Mouse (Mus musculus): Measurements from ENCODE around the gene Hdac11. TPM values are rescaled to one million over a fixed set of nuclear protein-coding genes. Genes with fewer than 3 reads are reported as not detected.

Gene Hdac11
- polyA plus RNA-seq, 1 experiment from 2014 or later: 4.6 TPM

DNA sequence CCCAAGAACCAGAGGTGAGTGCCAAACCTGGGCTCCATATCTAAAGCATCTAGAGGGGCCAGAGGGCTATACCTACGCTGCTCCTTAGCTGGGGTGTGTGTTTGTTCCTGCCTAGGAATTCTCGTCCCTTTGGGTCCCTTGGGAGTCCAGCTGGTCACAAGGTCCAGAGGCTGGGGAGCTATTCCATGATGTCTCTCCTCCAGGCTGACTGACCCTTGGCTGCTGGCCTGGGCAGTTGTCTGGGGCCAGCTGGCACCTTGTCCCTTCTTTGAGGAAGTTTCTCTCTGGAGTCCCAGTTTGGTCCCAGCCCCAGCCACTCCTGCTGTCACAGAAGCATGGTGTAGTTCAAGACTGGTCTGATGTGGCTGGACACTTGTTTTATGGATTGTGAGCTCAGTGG is 24.9 kb downstream of the Hdac11 start:
- Histone ChIP-seq H3K4me1 (ENCODE audit: insufficient read depth) (no peaks in the 10 kb centered on the region), H3K27me3 (ENCODE audit: insufficient read depth, low read length) (no peaks in the 10 kb centered on the region), H3K36me3 (replicated peaks; ENCODE audit: insufficient read depth, low read length) (no peaks in the 10 kb centered on the region), H3K9ac (replicated peaks) (no peak overlapping the region), H3K4me2 (ENCODE audit: low read depth, low read length) (no peak overlapping the region), H3K27ac (ENCODE audit: low read depth) (no peak overlapping the region), H3K4me3 (ENCODE audit: low read depth, low read length) (no peak overlapping the region), H3K9me3 (ENCODE audit: low read length) (no peaks in the 10 kb centered on the region)
- ATAC-seq: no peak
- 68% methylated on average over 2 of the region's 2 CpGs for WGBS (ENCODE audit: insufficient replicate concordance)
- TF ChIP-seq CTCF (IDR thresholded peaks at IDR 0.05; ENCODE audit: low read depth) (no peak), EP300 (IDR thresholded peaks at IDR 0.05; ENCODE audit: low read depth) (no peak)
- DNase-seq: no peak

- Histone ChIP-seq H3K4me2 (ENCODE audit: low read depth, low read length) (no peak overlapping the region), H3K9me3 (ENCODE audit: low read length) (no peaks in the 10 kb centered on the region), H3K27ac (ENCODE audit: low read depth) (no peak overlapping the region), H3K27me3 (ENCODE audit: insufficient read depth, low read length) (no peaks in the 10 kb centered on the region), H3K36me3 (replicated peaks; ENCODE audit: insufficient read depth, low read length) (no peaks in the 10 kb centered on the region), H3K4me3 (ENCODE audit: low read depth, low read length) (no peak overlapping the region), H3K4me1 (ENCODE audit: insufficient read depth) (no peaks in the 10 kb centered on the region), H3K9ac (replicated peaks) (no peak overlapping the region)
- 73% methylated on average over 4 of the region's 4 CpGs for WGBS (ENCODE audit: insufficient replicate concordance)
- no peak for DNase-seq
- ATAC-seq: no peak
- TF ChIP-seq EP300 (IDR thresholded peaks at IDR 0.05; ENCODE audit: low read depth): no peak
Measured at GRCm38 (mm10) chr6:91182075-91182490, 25.6 kb downstream of the Hdac11 start.

DNA sequence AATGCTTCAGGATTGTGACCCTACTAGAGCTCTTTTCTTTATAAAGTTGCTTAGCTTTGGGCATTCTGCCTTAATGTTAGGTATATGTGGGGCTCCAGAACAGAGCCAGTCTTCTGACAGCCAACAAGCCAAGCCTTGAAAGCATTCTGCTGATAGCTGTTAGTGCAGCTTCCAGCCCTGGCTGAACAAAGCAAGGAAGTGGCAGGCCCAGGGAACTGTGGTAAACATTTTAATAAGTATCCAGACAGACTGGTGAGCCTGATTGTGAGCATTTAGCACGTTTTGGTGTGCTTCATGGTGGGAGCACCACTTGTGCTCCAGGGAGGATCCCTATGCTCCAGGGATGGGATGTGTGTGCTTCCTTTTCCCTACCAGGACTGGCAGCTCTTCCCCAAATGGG is 26.6 kb downstream of the Hdac11 start:
- TF ChIP-seq EP300 (IDR thresholded peaks at IDR 0.05; ENCODE audit: low read depth) (no peak), CTCF (IDR thresholded peaks at IDR 0.05; ENCODE audit: low read depth) (no peak)
- no peaks in the 10 kb centered on the region for H3K4me1 ChIP-seq (ENCODE audit: insufficient read depth)
- no peaks in the 10 kb centered on the region for H3K9me3 ChIP-seq (ENCODE audit: low read length)
- ATAC-seq (no peak), DNase-seq (no peak)
- no peak overlapping the region for H3K9ac ChIP-seq (replicated peaks)
- WGBS (ENCODE audit: insufficient replicate concordance): 18% methylated on average over 1 of the region's 1 CpGs
- no peak overlapping the region for H3K27ac ChIP-seq (ENCODE audit: low read depth)
- H3K27me3 ChIP-seq (ENCODE audit: insufficient read depth, low read length): 0 out of 2 replicates have a peak, but pooled peaks cover 2% of the 10 kb centered on the region
- no peak overlapping the region for H3K4me3 ChIP-seq (ENCODE audit: low read depth, low read length)
- H3K4me2 ChIP-seq (ENCODE audit: low read depth, low read length): no peak overlapping the region
- no peaks in the 10 kb centered on the region for H3K36me3 ChIP-seq (replicated peaks; ENCODE audit: insufficient read depth, low read length)

- no peaks in the 10 kb centered on the region for H3K9me3 ChIP-seq (ENCODE audit: low read length)
- no peaks in the 10 kb centered on the region for H3K36me3 ChIP-seq (replicated peaks; ENCODE audit: insufficient read depth, low read length)
- no peak overlapping the region for H3K4me2 ChIP-seq (ENCODE audit: low read depth, low read length)
- no peak overlapping the region for H3K9ac ChIP-seq (replicated peaks)
- no peak overlapping the region for H3K27ac ChIP-seq (ENCODE audit: low read depth)
- H3K27me3 ChIP-seq (ENCODE audit: insufficient read depth, low read length): 0 out of 2 replicates have a peak, but pooled peaks cover 2% of the 10 kb centered on the region
- 56% methylated on average over 2 of the region's 2 CpGs for WGBS (ENCODE audit: insufficient replicate concordance)
- TF ChIP-seq EP300 (IDR thresholded peaks at IDR 0.05; ENCODE audit: low read depth) (no peak), CTCF (IDR thresholded peaks at IDR 0.05; ENCODE audit: low read depth) (no peak)
- no peak overlapping the region for H3K4me3 ChIP-seq (ENCODE audit: low read depth, low read length)
- H3K4me1 ChIP-seq (ENCODE audit: insufficient read depth): no peaks in the 10 kb centered on the region
- DNase-seq: no peak
- no peak for ATAC-seq
Measured at GRCm38 (mm10) chr6:91183980-91184379, 27.5 kb downstream of the Hdac11 start.

GRCm38 (mm10) chr6:91184776-91185175 is 28.3 kb downstream of the Hdac11 start:
- Histone ChIP-seq H3K4me2 (ENCODE audit: low read depth, low read length) (no peak overlapping the region), H3K36me3 (replicated peaks; ENCODE audit: insufficient read depth, low read length) (no peaks in the 10 kb centered on the region), H3K9me3 (ENCODE audit: low read length) (no peaks in the 10 kb centered on the region), H3K27ac (ENCODE audit: low read depth) (no peak overlapping the region), H3K27me3 (ENCODE audit: insufficient read depth, low read length) (0 out of 2 replicates have a peak, but pooled peaks cover 2% of the 10 kb centered on the region), H3K4me1 (ENCODE audit: insufficient read depth) (no peaks in the 10 kb centered on the region), H3K9ac (replicated peaks) (no peak overlapping the region), H3K4me3 (ENCODE audit: low read depth, low read length) (no peak overlapping the region)
- WGBS (ENCODE audit: insufficient replicate concordance): 74% methylated on average over 3 of the region's 3 CpGs
- TF ChIP-seq EP300 (IDR thresholded peaks at IDR 0.05; ENCODE audit: low read depth): no peak
- no peak for TF ChIP-seq CTCF (IDR thresholded peaks at IDR 0.05; ENCODE audit: low read depth)
- DNase-seq (no peak), ATAC-seq (no peak)

- H3K4me3 ChIP-seq (ENCODE audit: low read depth, low read length): no peak overlapping the region
- H3K4me1 ChIP-seq (ENCODE audit: insufficient read depth): no peaks in the 10 kb centered on the region
- no peak for DNase-seq
- no peak overlapping the region for H3K4me2 ChIP-seq (ENCODE audit: low read depth, low read length)
- no peak overlapping the region for H3K27ac ChIP-seq (ENCODE audit: low read depth)
- TF ChIP-seq EP300 (IDR thresholded peaks at IDR 0.05; ENCODE audit: low read depth) (no peak), CTCF (IDR thresholded peaks at IDR 0.05; ENCODE audit: low read depth) (no peak)
- H3K9me3 ChIP-seq (ENCODE audit: low read length): no peaks in the 10 kb centered on the region
- 70% methylated on average over 5 of the region's 5 CpGs for WGBS (ENCODE audit: insufficient replicate concordance)
- no peaks in the 10 kb centered on the region for H3K36me3 ChIP-seq (replicated peaks; ENCODE audit: insufficient read depth, low read length)
- 0 out of 2 replicates have a peak, but pooled peaks cover 2% of the 10 kb centered on the region for H3K27me3 ChIP-seq (ENCODE audit: insufficient read depth, low read length)
- no peak for ATAC-seq
- no peak overlapping the region for H3K9ac ChIP-seq (replicated peaks)
Measured at GRCm38 (mm10) chr6:91185502-91185901, 29.0 kb downstream of the Hdac11 start.

Measured in liver, postnatal 0 days (tissue).